Mouse (Mus musculus): ENCODE measurements around the gene Pde8b. TPM values are rescaled to one million over a fixed set of nuclear protein-coding genes. Genes with fewer than 3 reads are reported as not detected.

Gene Pde8b
- total RNA-seq, 2 experiments from 2014 or later, result 2.1 to 2.8 TPM

- no peak for DNase-seq
- intact Hi-C loops (cut with DNase I), result no loop called here
Observed at GRCm38 (mm10) chr13:95160211-95160610, 89.9 kb downstream of the Pde8b start.

GRCm38 (mm10) chr13:95158986-95159385 is 91.2 kb downstream of the Pde8b start:
- intact Hi-C loops (cut with DNase I), result no loop called here
- DNase-seq, result no peak

GRCm38 (mm10) chr13:95144746-95145145 is 105.4 kb downstream of the Pde8b start:
- no peak for DNase-seq
- intact Hi-C loops (cut with DNase I), result no loop called here

GRCm38 (mm10) chr13:95140460-95141079 is 109.6 kb downstream of the Pde8b start:
- DNase-seq, result no peak
- intact Hi-C loops (cut with DNase I), result no loop called here

- intact Hi-C loops (cut with DNase I), result no loop called here
- DNase-seq, result no peak
Observed at GRCm38 (mm10) chr13:95135326-95136150, 114.6 kb downstream of the Pde8b start.

- intact Hi-C loops (cut with DNase I), result no loop called here
- DNase-seq, result no peak
Observed at GRCm38 (mm10) chr13:95131848-95132247, 118.3 kb downstream of the Pde8b start.

- DNase-seq, result no peak
- intact Hi-C loops (cut with DNase I), result no loop called here
Observed at GRCm38 (mm10) chr13:95131041-95131440, 119.1 kb downstream of the Pde8b start.

- no peak for DNase-seq
- intact Hi-C loops (cut with DNase I), result no loop called here
Observed at GRCm38 (mm10) chr13:95127288-95127687, 122.8 kb downstream of the Pde8b start.

GRCm38 (mm10) chr13:95126801-95127200 is 123.3 kb downstream of the Pde8b start:
- intact Hi-C loops (cut with DNase I), result no loop called here
- DNase-seq, result no peak

GRCm38 (mm10) chr13:95125546-95126215 is 124.5 kb downstream of the Pde8b start:
- no peak for DNase-seq
- intact Hi-C loops (cut with DNase I), result no loop called here

- intact Hi-C loops (cut with DNase I), result no loop called here
- no peak for DNase-seq
Observed at GRCm38 (mm10) chr13:95120570-95120969, 129.6 kb downstream of the Pde8b start.

GRCm38 (mm10) chr13:95113763-95114162 is 136.4 kb downstream of the Pde8b start:
- intact Hi-C loops (cut with DNase I), result no loop called here
- DNase-seq, result no peak

GRCm38 (mm10) chr13:95109555-95109954 is 140.6 kb downstream of the Pde8b start:
- intact Hi-C loops (cut with DNase I), result no loop called here
- DNase-seq, result no peak

- intact Hi-C loops (cut with DNase I), result no loop called here
- DNase-seq, result no peak
Observed at GRCm38 (mm10) chr13:95108035-95108434, 142.1 kb downstream of the Pde8b start.

- DNase-seq, result no peak
- intact Hi-C loops (cut with DNase I), result no loop called here
Observed at GRCm38 (mm10) chr13:95104865-95105264, 145.3 kb downstream of the Pde8b start.

GRCm38 (mm10) chr13:95102985-95103590 is 147.0 kb downstream of the Pde8b start:
- intact Hi-C loops (cut with DNase I), result no loop called here
- no peak for DNase-seq

- DNase-seq, result no peak
- intact Hi-C loops (cut with DNase I), result no loop called here
Observed at GRCm38 (mm10) chr13:95101315-95101714, 148.8 kb downstream of the Pde8b start.

- intact Hi-C loops (cut with DNase I), result no loop called here
- no peak for DNase-seq
Observed at GRCm38 (mm10) chr13:95098931-95099720, 151.0 kb downstream of the Pde8b start.

GRCm38 (mm10) chr13:95096646-95097045 is 153.5 kb downstream of the Pde8b start:
- intact Hi-C loops (cut with DNase I), result no loop called here
- no peak for DNase-seq

GRCm38 (mm10) chr13:95095860-95096259 is 154.3 kb downstream of the Pde8b start:
- no peak for DNase-seq
- intact Hi-C loops (cut with DNase I), result no loop called here
